Mouse (Mus musculus): ENCODE measurements around the gene Il1b.

Gene Il1b

GRCm38 (mm10) chr2:129368795-129369194 lies 2.1 kb downstream of the Il1b start:
- no peak for DNase-seq (ENCODE audit: low spot score)

- DNase-seq (ENCODE audit: low spot score) = no peak
Measured at GRCm38 (mm10) chr2:129368106-129368505, 2.8 kb downstream of the Il1b start.

- no peak for DNase-seq (ENCODE audit: low spot score)
Measured at GRCm38 (mm10) chr2:129367246-129367645, 3.7 kb downstream of the Il1b start.

- no peak for DNase-seq (ENCODE audit: low spot score)
Measured at GRCm38 (mm10) chr2:129360975-129361560, 9.9 kb downstream of the Il1b start.

GRCm38 (mm10) chr2:129360197-129360596 lies 10.7 kb downstream of the Il1b start:
- no peak for DNase-seq (ENCODE audit: low spot score)

- DNase-seq (ENCODE audit: low spot score) = no peak
Measured at GRCm38 (mm10) chr2:129338138-129338621, 32.8 kb downstream of the Il1b start.

- DNase-seq (ENCODE audit: low spot score) = no peak
Measured at GRCm38 (mm10) chr2:129333471-129333870, 37.5 kb downstream of the Il1b start.

GRCm38 (mm10) chr2:129330540-129330939 lies 40.4 kb downstream of the Il1b start:
- DNase-seq (ENCODE audit: low spot score) = no peak

GRCm38 (mm10) chr2:129330024-129330423 lies 40.9 kb downstream of the Il1b start:
- no peak for DNase-seq (ENCODE audit: low spot score)

GRCm38 (mm10) chr2:129328238-129328637 lies 42.7 kb downstream of the Il1b start:
- no peak for DNase-seq (ENCODE audit: low spot score)

- DNase-seq (ENCODE audit: low spot score) = no peak
Measured at GRCm38 (mm10) chr2:129324216-129324615, 46.7 kb downstream of the Il1b start.

- no peak for DNase-seq (ENCODE audit: low spot score)
Measured at GRCm38 (mm10) chr2:129322117-129322635, 48.8 kb downstream of the Il1b start.

- no peak for DNase-seq (ENCODE audit: low spot score)
Measured at GRCm38 (mm10) chr2:129320033-129320605, 50.8 kb downstream of the Il1b start.

- DNase-seq (ENCODE audit: low spot score) = no peak
Measured at GRCm38 (mm10) chr2:129315831-129316230, 55.1 kb downstream of the Il1b start.

- DNase-seq (ENCODE audit: low spot score) = no peak
Measured at GRCm38 (mm10) chr2:129314880-129315279, 56.1 kb downstream of the Il1b start.
